Mouse (Mus musculus): ENCODE data around the gene Gm43720.

Gene Gm43720

GRCm38 (mm10) chr5:138279585-138280424 lies at the start of gene Gm43720, which contains the start of the genes Gpc2 and Stag3:
TSS of gene Gm43720 (minus strand) at chr5:138279958.
TSS of gene Gpc2 (minus strand) at chr5:138280005.
TSS of gene Stag3 (plus strand) at chr5:138280240.
- TF ChIP-seq GATA4 (IDR thresholded peaks at IDR 0.05; ENCODE audit: insufficient replicate concordance, low read length) = no peak; the same call in 1 of the 2 replicates

- no peak for TF ChIP-seq GATA4 (IDR thresholded peaks at IDR 0.05; ENCODE audit: insufficient replicate concordance, low read length)
These were observed 33.0 kb upstream of the Gm43720 start for GRCm38 (mm10) chr5:138312795-138313194.

GRCm38 (mm10) chr5:138299613-138300012 lies 19.9 kb upstream of the Gm43720 start:
- TF ChIP-seq GATA4 (IDR thresholded peaks at IDR 0.05; ENCODE audit: insufficient replicate concordance, low read length) = no peak

- no peak for TF ChIP-seq GATA4 (IDR thresholded peaks at IDR 0.05; ENCODE audit: insufficient replicate concordance, low read length)
These were observed 14.4 kb upstream of the Gm43720 start for GRCm38 (mm10) chr5:138294158-138294557.

GRCm38 (mm10) chr5:138291638-138292037 lies 11.9 kb upstream of the Gm43720 start:
- no peak; the same call in 1 of the 2 replicates for TF ChIP-seq GATA4 (IDR thresholded peaks at IDR 0.05; ENCODE audit: insufficient replicate concordance, low read length)

- TF ChIP-seq GATA4 (IDR thresholded peaks at IDR 0.05; ENCODE audit: insufficient replicate concordance, low read length) = no peak
These were observed 8.1 kb upstream of the Gm43720 start for GRCm38 (mm10) chr5:138287861-138288260.

GRCm38 (mm10) chr5:138283540-138283939 lies 3.8 kb upstream of the Gm43720 start:
- TF ChIP-seq GATA4 (IDR thresholded peaks at IDR 0.05; ENCODE audit: insufficient replicate concordance, low read length) = no peak

GRCm38 (mm10) chr5:138281798-138282197 lies 2.0 kb upstream of the Gm43720 start:
- no peak for TF ChIP-seq GATA4 (IDR thresholded peaks at IDR 0.05; ENCODE audit: insufficient replicate concordance, low read length)

GRCm38 (mm10) chr5:138280829-138281228 lies 1.1 kb upstream of the Gm43720 start:
- no peak for TF ChIP-seq GATA4 (IDR thresholded peaks at IDR 0.05; ENCODE audit: insufficient replicate concordance, low read length)

GRCm38 (mm10) chr5:138280425-138280768 lies 639 bp upstream of the Gm43720 start:
- no peak for TF ChIP-seq GATA4 (IDR thresholded peaks at IDR 0.05; ENCODE audit: insufficient replicate concordance, low read length)

- TF ChIP-seq GATA4 (IDR thresholded peaks at IDR 0.05; ENCODE audit: insufficient replicate concordance, low read length) = no peak
These were observed 1.8 kb downstream of the Gm43720 start for GRCm38 (mm10) chr5:138277994-138278393.

GRCm38 (mm10) chr5:138275216-138276050 lies 4.3 kb downstream of the Gm43720 start:
- no peak for TF ChIP-seq GATA4 (IDR thresholded peaks at IDR 0.05; ENCODE audit: insufficient replicate concordance, low read length)

GRCm38 (mm10) chr5:138274186-138274585 lies 5.6 kb downstream of the Gm43720 start:
- TF ChIP-seq GATA4 (IDR thresholded peaks at IDR 0.05; ENCODE audit: insufficient replicate concordance, low read length) = no peak

- TF ChIP-seq GATA4 (IDR thresholded peaks at IDR 0.05; ENCODE audit: insufficient replicate concordance, low read length) = no peak
These were observed 7.3 kb downstream of the Gm43720 start, which contains the start of gene Gal3st4 for GRCm38 (mm10) chr5:138272409-138272923. TSS of gene Gal3st4 (minus strand) at chr5:138272840.

- no peak for TF ChIP-seq GATA4 (IDR thresholded peaks at IDR 0.05; ENCODE audit: insufficient replicate concordance, low read length)
These were observed 8.5 kb downstream of the Gm43720 start for GRCm38 (mm10) chr5:138271232-138271631.
